Mouse (Mus musculus): ENCODE results near the gene Esp36. TPM values are rescaled to one million over a fixed set of nuclear protein-coding genes. Genes with fewer than 3 reads are reported as not detected.
"Not testable (repeated sequence)": the region's sequence is repeated elsewhere in the genome, so short reads cannot be mapped to it uniquely, and the experiment has no call there.

The Esp36 gene
- total RNA-seq (2021) (not detected), polyA plus RNA-seq (2012; rRNA removed) (not detected in 2 replicates)
- long read RNA-seq: 0 reads

- Histone ChIP-seq H3K4me3 (no peak within 1 kb of the TSS), H3K9ac (ENCODE audit: low read depth, low read length) (no peak within 1 kb of the TSS), H3K36me3 (ENCODE audit: control insufficient read depth, insufficient read depth, low read length) (no peaks in the 10 kb centered on the region), H3K79me2 (replicated peaks; ENCODE audit: control insufficient read depth, insufficient read depth, low read length) (no peaks in the 10 kb centered on the region), H3K27ac (no peak within 1 kb of the TSS), H3K27me3 (ENCODE audit: control insufficient read depth, insufficient read depth, low read length) (no peaks in the 10 kb centered on the region), H3K4me1 (ENCODE audit: control insufficient read depth, insufficient read depth, low read length) (no peaks in the 10 kb centered on the region)
- no peak for DNase-seq
- 55% methylated on average over 2 of the region's 2 CpGs for WGBS
- no peak for TF ChIP-seq CTCF (IDR thresholded peaks at IDR 0.05)
- TF ChIP-seq EP300 (IDR thresholded peaks at IDR 0.05; ENCODE audit: insufficient read depth, low read depth, low read length): no peak
- TF ChIP-seq POLR2A (IDR thresholded peaks at IDR 0.05; ENCODE audit: insufficient read depth, low read depth, low read length): no peak
- intact Hi-C loops (cut with DNase I): no loop called here
Observed at GRCm38 (mm10) chr17:38420085-38420484, at the start of gene Esp36. Gene Esp36, minus strand, starts transcription at chr17:38420185.

- H3K27me3 ChIP-seq (ENCODE audit: control insufficient read depth, insufficient read depth, low read length); H3K4me3 ChIP-seq; H3K79me2 ChIP-seq (replicated peaks; ENCODE audit: control insufficient read depth, insufficient read depth, low read length); H3K4me1 ChIP-seq (ENCODE audit: control insufficient read depth, insufficient read depth, low read length); intact Hi-C loops (cut with DNase I); H3K27ac ChIP-seq; H3K9ac ChIP-seq (ENCODE audit: low read depth, low read length); DNase-seq; H3K36me3 ChIP-seq (ENCODE audit: control insufficient read depth, insufficient read depth, low read length): not testable (repeated sequence)
Observed at GRCm38 (mm10) chr17:38456206-38456605, 36.2 kb upstream of the Esp36 start.

DNA sequence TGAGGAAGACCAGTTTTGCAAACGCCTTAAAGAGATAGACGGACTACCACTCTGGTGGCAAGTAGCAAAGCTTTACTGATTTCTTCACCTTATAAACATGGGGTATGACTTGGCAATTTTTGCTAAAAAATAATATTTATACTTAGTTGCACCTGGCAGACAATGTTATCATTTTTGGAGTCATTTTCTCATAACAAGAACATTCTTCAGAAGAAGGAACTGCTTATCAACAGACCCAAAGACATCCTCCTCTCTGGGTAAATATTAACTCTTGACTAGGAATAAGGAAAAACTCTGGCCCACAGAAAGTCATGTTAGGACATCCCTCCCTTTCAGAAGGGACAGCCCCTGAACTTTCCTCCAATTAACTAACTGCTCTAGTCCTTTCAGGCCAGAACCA lies 30.7 kb upstream of the Esp36 start:
- H3K4me3 ChIP-seq: no peak overlapping the region
- intact Hi-C loops (cut with DNase I): no loop called here
- H3K27ac ChIP-seq: no peak overlapping the region
- H3K27me3 ChIP-seq (ENCODE audit: control insufficient read depth, insufficient read depth, low read length): no peaks in the 10 kb centered on the region
- H3K9ac ChIP-seq (ENCODE audit: low read depth, low read length): no peak overlapping the region
- 71% methylated on average over 2 of the region's 2 CpGs for WGBS
- H3K79me2 ChIP-seq (replicated peaks; ENCODE audit: control insufficient read depth, insufficient read depth, low read length): no peaks in the 10 kb centered on the region
- H3K4me1 ChIP-seq (ENCODE audit: control insufficient read depth, insufficient read depth, low read length): no peaks in the 10 kb centered on the region
- no peak for DNase-seq
- H3K36me3 ChIP-seq (ENCODE audit: control insufficient read depth, insufficient read depth, low read length): no peaks in the 10 kb centered on the region
- TF ChIP-seq CTCF (IDR thresholded peaks at IDR 0.05) (no peak), POLR2A (IDR thresholded peaks at IDR 0.05; ENCODE audit: insufficient read depth, low read depth, low read length) (no peak), EP300 (IDR thresholded peaks at IDR 0.05; ENCODE audit: insufficient read depth, low read depth, low read length) (no peak)

- H3K36me3 ChIP-seq (ENCODE audit: control insufficient read depth, insufficient read depth, low read length): no peaks in the 10 kb centered on the region
Observed at GRCm38 (mm10) chr17:38406135-38406534, 13.8 kb downstream of the Esp36 start.

GRCm38 (mm10) chr17:38391821-38392220 lies 28.2 kb downstream of the Esp36 start:
- DNase-seq: no peak
- intact Hi-C loops (cut with DNase I): no loop called here
- H3K27me3 ChIP-seq (ENCODE audit: control insufficient read depth, insufficient read depth, low read length): no peaks in the 10 kb centered on the region
- H3K79me2 ChIP-seq (replicated peaks; ENCODE audit: control insufficient read depth, insufficient read depth, low read length): no peaks in the 10 kb centered on the region
- H3K27ac ChIP-seq: no peak overlapping the region
- H3K36me3 ChIP-seq (ENCODE audit: control insufficient read depth, insufficient read depth, low read length): no peaks in the 10 kb centered on the region
- H3K9ac ChIP-seq (ENCODE audit: low read depth, low read length): no peak overlapping the region
- 56% methylated on average over 2 of the region's 2 CpGs for WGBS
- no peak for TF ChIP-seq EP300 (IDR thresholded peaks at IDR 0.05; ENCODE audit: insufficient read depth, low read depth, low read length)
- no peak for TF ChIP-seq CTCF (IDR thresholded peaks at IDR 0.05)
- no peak for TF ChIP-seq POLR2A (IDR thresholded peaks at IDR 0.05; ENCODE audit: insufficient read depth, low read depth, low read length)
- H3K4me3 ChIP-seq: no peak overlapping the region
- H3K4me1 ChIP-seq (ENCODE audit: control insufficient read depth, insufficient read depth, low read length): no peaks in the 10 kb centered on the region

More at GRCm38 (mm10) chr17:38406135-38406534, 13.8 kb downstream of the Esp36 start:
- Histone ChIP-seq H3K9ac (ENCODE audit: low read depth, low read length) (no peak overlapping the region), H3K27ac (no peak overlapping the region), H3K4me1 (ENCODE audit: control insufficient read depth, insufficient read depth, low read length) (no peaks in the 10 kb centered on the region), H3K4me3 (no peak overlapping the region), H3K79me2 (replicated peaks; ENCODE audit: control insufficient read depth, insufficient read depth, low read length) (no peaks in the 10 kb centered on the region), H3K27me3 (ENCODE audit: control insufficient read depth, insufficient read depth, low read length) (no peaks in the 10 kb centered on the region)
- intact Hi-C loops (cut with DNase I): no loop called here
- TF ChIP-seq EP300 (IDR thresholded peaks at IDR 0.05; ENCODE audit: insufficient read depth, low read depth, low read length): no peak
- WGBS: 58% methylated on average over 3 of the region's 3 CpGs
- DNase-seq: no peak

Other genes with a start within 250 kb of the Esp36 start
- gene Olfr134, start 248.8 kb downstream of the Esp36 start, total RNA-seq (2021): not detected
- gene Olfr134, start 248.8 kb downstream of the Esp36 start, polyA plus RNA-seq (2012; rRNA removed): not detected in 2 replicates
- gene Olfr135, start 215.8 kb downstream of the Esp36 start, total RNA-seq (2021): not detected
- gene Olfr135, start 215.8 kb downstream of the Esp36 start, polyA plus RNA-seq (2012; rRNA removed): not detected in 2 replicates
- not detected for gene Olfr138, start 159.2 kb downstream of the Esp36 start, total RNA-seq (2021)
- gene Olfr138, start 159.2 kb downstream of the Esp36 start, polyA plus RNA-seq (2012; rRNA removed): not detected in 2 replicates
- not detected for gene Olfr137, start 112.6 kb downstream of the Esp36 start, total RNA-seq (2021)
- gene Olfr137, start 112.6 kb downstream of the Esp36 start, polyA plus RNA-seq (2012; rRNA removed): not detected in 2 replicates
- gene Olfr136, start 90.4 kb downstream of the Esp36 start, total RNA-seq (2021): not detected
- gene Olfr136, start 90.4 kb downstream of the Esp36 start, polyA plus RNA-seq (2012; rRNA removed): not detected in 2 replicates
- gene Esp34, start 134.0 kb upstream of the Esp36 start, total RNA-seq (2021): not detected
- not detected in 2 replicates for gene Esp34, start 134.0 kb upstream of the Esp36 start, polyA plus RNA-seq (2012; rRNA removed)
- gene Esp31, start 219.3 kb upstream of the Esp36 start, total RNA-seq (2021): not detected
- gene Esp31, start 219.3 kb upstream of the Esp36 start, polyA plus RNA-seq (2012; rRNA removed): not detected in 2 replicates